Mouse (Mus musculus): ENCODE results near the gene Gm10964. TPM values are rescaled to one million over a fixed set of nuclear protein-coding genes. Genes with fewer than 3 reads are reported as not detected.

Gm10964 gene
- polyA plus RNA-seq, 1 experiment from 2014 or later, result not detected

GRCm38 (mm10) chr3:103766789-103767188 lies 27.6 kb downstream of the Gm10964 start:
- H3K27ac ChIP-seq, result no peak overlapping the region
- no peak overlapping the region for H3K4me3 ChIP-seq
- no peaks in the 10 kb centered on the region for H3K27me3 ChIP-seq (replicated peaks)
- no peak for ATAC-seq (replicated peaks)
- H3K4me2 ChIP-seq, result no peak overlapping the region
- H3K9me3 ChIP-seq, result no peaks in the 10 kb centered on the region
- H3K9ac ChIP-seq, result no peak overlapping the region
- H3K36me3 ChIP-seq (replicated peaks), result peaks cover 21% of the 10 kb centered on the region; the same call in 1 of the 2 replicates
- no peaks in the 10 kb centered on the region for H3K4me1 ChIP-seq
- WGBS, result 59% methylated on average over 3 of the region's 3 CpGs

DNA sequence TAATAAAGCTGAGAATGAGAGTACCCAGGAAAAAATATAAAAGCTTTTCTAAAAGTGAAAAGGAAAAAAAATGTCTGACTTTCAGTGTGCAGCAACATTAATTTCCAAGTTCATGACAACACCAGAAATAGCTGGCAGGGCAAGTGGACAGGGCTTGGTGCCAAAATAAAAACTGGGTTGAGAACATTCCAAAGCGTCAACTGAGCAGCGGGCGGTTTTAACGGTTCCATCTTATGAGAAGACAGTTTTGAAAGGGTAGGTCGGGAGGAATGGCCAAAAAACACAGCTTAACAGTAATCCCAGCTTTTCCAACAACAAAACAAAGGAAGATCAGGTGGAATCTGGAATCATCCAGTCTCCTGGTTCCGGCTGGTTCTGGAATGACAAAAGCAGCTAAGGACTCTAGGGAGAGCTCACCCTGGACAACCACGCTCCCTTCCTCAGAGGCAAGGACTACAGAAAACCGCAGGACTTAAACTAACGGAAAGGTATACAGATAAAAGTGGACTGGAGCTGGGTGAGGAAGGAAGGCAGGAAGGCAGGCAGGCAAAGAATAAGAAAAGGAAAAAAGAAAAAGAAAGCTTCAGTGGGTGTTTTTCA lies 32.5 kb downstream of the Gm10964 start:
- Histone ChIP-seq H3K4me1 (no peaks in the 10 kb centered on the region), H3K9ac (no peak overlapping the region), H3K4me3 (no peak overlapping the region), H3K27ac (no peak overlapping the region), H3K27me3 (replicated peaks) (no peaks in the 10 kb centered on the region), H3K36me3 (replicated peaks) (peaks cover 4% of the 10 kb centered on the region; the same call in 1 of the 2 replicates), H3K4me2 (no peak overlapping the region), H3K9me3 (no peaks in the 10 kb centered on the region)
- no peak for ATAC-seq (replicated peaks)
- 69% methylated on average over 9 of the region's 9 CpGs for WGBS

GRCm38 (mm10) chr3:103772846-103773245 lies 33.7 kb downstream of the Gm10964 start:
- no peak for ATAC-seq (replicated peaks)
- Histone ChIP-seq H3K4me3 (no peak overlapping the region), H3K36me3 (replicated peaks) (peaks cover 13% of the 10 kb centered on the region), H3K4me2 (no peak overlapping the region), H3K9ac (no peak overlapping the region), H3K9me3 (no peaks in the 10 kb centered on the region), H3K4me1 (no peaks in the 10 kb centered on the region), H3K27ac (no peak overlapping the region), H3K27me3 (replicated peaks) (no peaks in the 10 kb centered on the region)
- WGBS, result 78% methylated on average over 4 of the region's 4 CpGs

DNA sequence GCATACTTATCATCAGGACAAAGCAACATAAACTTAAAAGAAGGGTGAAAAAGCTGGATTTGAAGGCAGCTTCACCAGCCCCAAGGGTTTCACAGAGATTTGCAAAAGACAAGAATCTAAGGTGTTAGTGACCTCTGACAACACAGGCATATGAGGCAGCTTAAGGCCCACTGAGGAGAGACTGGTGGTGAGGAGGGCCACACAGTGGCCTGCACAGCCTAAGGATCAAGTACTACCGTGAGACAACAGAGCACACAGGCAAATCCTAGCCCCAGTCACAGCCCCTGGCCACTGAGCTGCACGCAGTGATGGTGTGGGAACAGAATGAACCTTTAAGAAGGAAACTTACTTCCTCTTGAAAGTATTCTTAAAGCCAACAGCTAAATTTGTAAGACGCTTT lies 34.3 kb downstream of the Gm10964 start:
- no peaks in the 10 kb centered on the region for H3K9me3 ChIP-seq
- no peaks in the 10 kb centered on the region for H3K27me3 ChIP-seq (replicated peaks)
- 80% methylated on average over 3 of the region's 3 CpGs for WGBS
- no peak overlapping the region for H3K9ac ChIP-seq
- H3K27ac ChIP-seq, result no peak overlapping the region
- H3K4me3 ChIP-seq, result no peak overlapping the region
- H3K4me2 ChIP-seq, result no peak overlapping the region
- no peaks in the 10 kb centered on the region for H3K4me1 ChIP-seq
- peaks cover 13% of the 10 kb centered on the region for H3K36me3 ChIP-seq (replicated peaks)
- no peak for ATAC-seq (replicated peaks)

DNA sequence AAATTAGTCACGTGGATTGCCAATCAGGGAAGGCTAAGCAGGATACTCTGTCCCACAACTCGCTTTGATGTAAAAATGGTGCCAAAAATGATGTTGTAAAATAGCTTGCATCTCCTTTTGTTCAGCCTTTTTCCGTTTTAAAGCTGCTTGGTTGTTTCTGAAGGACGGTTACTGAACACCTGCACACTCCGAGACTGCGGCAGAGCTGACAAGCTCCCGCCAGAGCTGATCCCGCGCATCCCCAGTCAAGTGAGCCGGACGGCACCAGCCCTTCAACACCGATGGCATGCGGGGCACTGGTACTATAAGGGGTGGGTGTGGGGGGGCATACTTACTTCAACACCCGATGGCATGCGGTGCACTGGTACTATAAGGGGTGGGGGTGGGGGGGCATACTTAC lies 34.8 kb downstream of the Gm10964 start:
- H3K27ac ChIP-seq, result no peak overlapping the region
- WGBS, result 83% methylated on average over 15 of the region's 15 CpGs
- H3K4me3 ChIP-seq, result no peak overlapping the region
- no peak; the same call in 1 of the 2 replicates for ATAC-seq (replicated peaks)
- H3K27me3 ChIP-seq (replicated peaks), result no peaks in the 10 kb centered on the region
- H3K36me3 ChIP-seq (replicated peaks), result peaks cover 13% of the 10 kb centered on the region
- no peak overlapping the region for H3K4me2 ChIP-seq
- no peaks in the 10 kb centered on the region for H3K4me1 ChIP-seq
- H3K9ac ChIP-seq, result no peak overlapping the region
- no peaks in the 10 kb centered on the region for H3K9me3 ChIP-seq

GRCm38 (mm10) chr3:103777940-103778339 lies 38.8 kb downstream of the Gm10964 start:
- no peak overlapping the region for H3K27ac ChIP-seq
- WGBS, result 88% methylated on average over 11 of the region's 11 CpGs
- no peak overlapping the region for H3K9ac ChIP-seq
- no peak overlapping the region for H3K4me3 ChIP-seq
- no peaks in the 10 kb centered on the region for H3K27me3 ChIP-seq (replicated peaks)
- H3K4me1 ChIP-seq, result peaks cover 3% of the 10 kb centered on the region; the same call in 1 of the 2 replicates
- H3K9me3 ChIP-seq, result no peaks in the 10 kb centered on the region
- H3K4me2 ChIP-seq, result no peak overlapping the region
- peaks cover 10% of the 10 kb centered on the region; the same call in 1 of the 2 replicates for H3K36me3 ChIP-seq (replicated peaks)
- ATAC-seq (replicated peaks), result no peak

- 91% methylated on average over 6 of the region's 6 CpGs for WGBS
- H3K4me2 ChIP-seq, result no peak overlapping the region
- peaks cover 10% of the 10 kb centered on the region; the same call in 1 of the 2 replicates for H3K36me3 ChIP-seq (replicated peaks)
- no peak overlapping the region for H3K27ac ChIP-seq
- H3K9me3 ChIP-seq, result no peaks in the 10 kb centered on the region
- no peak overlapping the region for H3K9ac ChIP-seq
- H3K4me1 ChIP-seq, result peaks cover 3% of the 10 kb centered on the region; the same call in 1 of the 2 replicates
- H3K27me3 ChIP-seq (replicated peaks), result no peaks in the 10 kb centered on the region
- no peak for ATAC-seq (replicated peaks)
- no peak overlapping the region for H3K4me3 ChIP-seq
Observed at GRCm38 (mm10) chr3:103778660-103779059, 39.5 kb downstream of the Gm10964 start.

GRCm38 (mm10) chr3:103779183-103779582 lies 40.0 kb downstream of the Gm10964 start:
- Histone ChIP-seq H3K4me3 (no peak overlapping the region), H3K36me3 (replicated peaks) (peaks cover 10% of the 10 kb centered on the region; the same call in 1 of the 2 replicates), H3K4me2 (no peak overlapping the region), H3K4me1 (peaks cover 3% of the 10 kb centered on the region; the same call in 1 of the 2 replicates), H3K27me3 (replicated peaks) (no peaks in the 10 kb centered on the region), H3K9ac (no peak overlapping the region), H3K27ac (no peak overlapping the region), H3K9me3 (no peaks in the 10 kb centered on the region)
- no peak for ATAC-seq (replicated peaks)
- 77% methylated on average over 7 of the region's 7 CpGs for WGBS

- Histone ChIP-seq H3K4me1 (peaks cover 3% of the 10 kb centered on the region; the same call in 1 of the 2 replicates), H3K27me3 (replicated peaks) (no peaks in the 10 kb centered on the region), H3K4me3 (no peak overlapping the region), H3K27ac (no peak overlapping the region), H3K36me3 (replicated peaks) (peaks cover 10% of the 10 kb centered on the region; the same call in 1 of the 2 replicates), H3K4me2 (no peak overlapping the region), H3K9ac (no peak overlapping the region), H3K9me3 (no peaks in the 10 kb centered on the region)
- WGBS, result 87% methylated on average over 3 of the region's 3 CpGs
- ATAC-seq (replicated peaks), result no peak
Observed at GRCm38 (mm10) chr3:103780271-103780670, 41.1 kb downstream of the Gm10964 start.

- Histone ChIP-seq H3K9me3 (no peaks in the 10 kb centered on the region), H3K9ac (no peak overlapping the region), H3K4me3 (no peak overlapping the region), H3K4me1 (peaks cover 3% of the 10 kb centered on the region; the same call in 1 of the 2 replicates), H3K27me3 (replicated peaks) (no peaks in the 10 kb centered on the region), H3K36me3 (replicated peaks) (peaks cover 10% of the 10 kb centered on the region; the same call in 1 of the 2 replicates), H3K27ac (no peak overlapping the region), H3K4me2 (no peak overlapping the region)
- ATAC-seq (replicated peaks), result no peak
- 76% methylated on average over 5 of the region's 5 CpGs for WGBS
Observed at GRCm38 (mm10) chr3:103780777-103781176, 41.6 kb downstream of the Gm10964 start.

DNA sequence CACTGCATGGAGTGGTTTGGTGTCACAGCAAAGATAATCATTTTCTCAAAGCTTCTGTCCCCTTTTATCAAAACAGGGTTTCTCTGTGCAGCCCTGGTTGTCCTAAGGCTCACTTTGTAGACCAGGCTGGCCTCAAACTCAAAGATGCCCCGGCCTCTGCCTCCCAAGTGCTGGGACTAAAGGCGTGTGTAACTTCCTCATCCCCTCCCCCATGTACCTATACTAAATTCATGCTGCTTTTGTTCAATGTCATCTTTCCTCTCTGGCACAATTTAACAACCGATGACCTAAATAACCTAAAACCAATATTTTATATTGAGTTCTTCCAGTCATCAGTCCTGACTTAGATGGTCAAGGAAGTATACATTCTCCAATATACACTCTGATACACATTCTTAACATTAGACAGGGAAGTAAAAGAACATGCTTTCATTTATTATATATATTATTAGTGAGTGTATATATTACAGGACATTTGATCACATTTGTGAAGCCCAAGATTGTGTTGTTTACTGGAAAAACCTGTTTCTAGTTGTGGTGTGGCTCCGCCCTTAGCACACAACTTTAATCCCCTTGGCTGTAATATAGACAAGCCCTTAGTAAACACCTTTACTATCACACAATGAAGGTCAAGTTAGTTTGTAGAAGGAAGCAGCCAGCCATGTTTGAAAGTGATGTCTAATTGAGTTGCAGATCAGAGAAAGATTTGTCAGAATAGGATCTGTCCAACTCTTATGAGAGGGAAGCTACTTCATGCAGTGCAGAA lies 43.9 kb downstream of the Gm10964 start:
- Histone ChIP-seq H3K4me2 (no peak overlapping the region), H3K9me3 (no peaks in the 10 kb centered on the region), H3K27me3 (replicated peaks) (no peaks in the 10 kb centered on the region), H3K4me1 (peaks cover 10% of the 10 kb centered on the region), H3K9ac (no peak overlapping the region), H3K27ac (no peak overlapping the region), H3K36me3 (replicated peaks) (no peaks in the 10 kb centered on the region), H3K4me3 (no peak overlapping the region)
- WGBS, result 91% methylated on average over 4 of the region's 4 CpGs
- ATAC-seq (replicated peaks), result no peak

DNA sequence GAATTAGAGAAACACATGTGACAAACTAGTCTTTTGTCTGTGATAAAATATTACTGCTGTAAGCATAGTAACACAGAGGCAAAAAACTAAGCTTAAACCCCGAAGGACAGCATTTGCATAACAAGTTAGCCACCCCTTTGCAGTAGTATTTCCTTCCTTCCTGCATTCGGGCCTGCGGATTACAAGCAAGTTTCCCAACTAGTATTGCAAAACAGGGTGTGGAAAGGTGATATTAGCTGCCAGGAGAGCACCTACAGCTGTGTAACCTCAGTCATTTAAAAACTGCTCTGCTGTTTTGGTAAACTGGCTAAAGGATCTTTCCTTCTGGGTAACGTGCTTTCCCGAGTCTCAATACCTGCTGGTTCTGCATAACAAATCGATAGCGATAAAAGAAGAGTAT lies 48.1 kb downstream of the Gm10964 start:
- Histone ChIP-seq H3K36me3 (replicated peaks) (no peaks in the 10 kb centered on the region), H3K4me3 (no peak overlapping the region), H3K4me2 (no peak overlapping the region), H3K27ac (no peak overlapping the region), H3K4me1 (peaks cover 29% of the 10 kb centered on the region), H3K27me3 (replicated peaks) (no peaks in the 10 kb centered on the region), H3K9me3 (no peaks in the 10 kb centered on the region), H3K9ac (no peak overlapping the region)
- ATAC-seq (replicated peaks), result no peak
- 64% methylated on average over 7 of the region's 7 CpGs for WGBS
